Mouse (Mus musculus): ENCODE results near the gene Tpi1.
"Not testable (repeated sequence)": the region's sequence is repeated elsewhere in the genome, so short reads cannot be mapped to it uniquely, and the experiment has no call there.

Tpi1 gene

GRCm38 (mm10) chr6:124831199-124831598 is 17.1 kb upstream of the Tpi1 start:
- not testable (repeated sequence) for DNase-seq (ENCODE audit: extremely low spot score)

- DNase-seq (ENCODE audit: extremely low spot score): peak; percentile 90
These were observed 16.0 kb upstream of the Tpi1 start for GRCm38 (mm10) chr6:124829799-124830700.

DNA sequence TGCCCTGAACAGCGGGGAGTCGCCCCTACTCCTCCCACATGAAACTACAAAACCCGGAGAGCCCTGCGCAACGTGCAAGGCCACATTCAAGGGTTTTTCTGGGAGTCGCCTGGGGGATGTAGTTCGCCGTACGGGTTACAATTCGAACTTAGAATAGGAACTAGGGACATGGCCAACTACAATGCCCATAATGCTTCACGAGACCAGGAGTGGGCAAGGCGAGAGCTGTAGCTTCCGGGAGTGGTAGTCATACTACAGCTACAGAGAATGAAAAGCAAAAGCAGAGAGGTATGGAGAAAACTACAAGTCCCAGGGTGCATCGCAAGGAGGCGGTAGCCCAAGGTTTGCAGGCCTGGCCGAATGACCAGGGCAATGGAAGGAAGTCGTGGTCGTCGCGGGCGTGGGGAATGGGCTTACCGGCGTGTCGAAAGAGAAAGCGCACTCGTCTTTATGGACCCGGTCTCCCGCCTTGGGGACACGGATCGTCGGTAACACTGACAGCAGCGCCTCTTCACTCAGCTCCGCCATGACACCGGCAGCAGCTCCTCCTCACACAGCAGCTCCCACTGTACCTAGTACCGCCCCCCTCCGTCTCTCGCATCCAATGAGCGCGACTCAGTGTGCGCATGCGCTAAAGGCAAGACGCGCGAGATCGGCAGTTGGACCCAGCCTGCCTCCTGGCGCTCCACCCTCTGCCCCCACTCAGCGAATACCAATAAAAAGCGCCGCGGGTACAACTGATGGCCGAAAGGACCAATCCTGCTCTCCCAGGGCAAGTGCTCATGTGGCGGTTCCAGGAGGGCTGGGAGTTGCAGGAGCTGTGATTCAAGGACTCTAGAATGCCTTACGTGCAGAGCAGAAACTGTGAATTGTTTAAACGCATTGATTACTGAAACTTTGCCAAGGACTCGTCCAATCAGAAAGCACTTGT is 15.0 kb upstream of the Tpi1 start, which contains the start of the genes Usp5 and Cdca3:
TSS of gene Usp5 (minus strand) at position 617 of the 931 bp plus-strand sequence.
TSS of gene Cdca3 (plus strand) at position 680 of the 931 bp plus-strand sequence.
- peak; percentile 98 for DNase-seq (ENCODE audit: extremely low spot score)

DNA sequence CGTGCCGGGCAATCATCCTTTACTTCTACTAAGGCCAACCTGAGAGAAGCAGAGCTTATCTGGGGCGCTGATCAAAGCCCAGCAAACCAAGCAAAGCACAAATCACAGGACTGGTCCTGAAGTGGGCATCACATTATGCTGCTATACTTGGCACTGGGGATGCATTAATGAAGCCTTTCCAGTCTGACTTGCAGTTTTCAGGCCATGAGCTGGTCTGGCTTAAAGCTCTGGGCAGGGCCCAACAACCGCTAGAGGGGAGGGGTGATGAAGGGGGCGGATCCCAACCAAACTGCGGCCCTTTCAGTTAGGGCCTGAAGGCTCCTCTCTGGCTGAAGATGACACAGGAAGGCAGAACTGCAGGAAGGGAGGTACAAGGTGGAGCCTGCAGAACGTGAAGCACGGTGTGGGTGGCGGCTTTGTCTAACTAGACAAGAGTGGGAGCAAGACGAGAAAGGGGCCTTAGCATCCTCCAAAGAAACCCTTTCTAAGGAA is 14.1 kb upstream of the Tpi1 start:
- DNase-seq (ENCODE audit: extremely low spot score): peak; percentile 53

GRCm38 (mm10) chr6:124822049-124822448 is 8.0 kb upstream of the Tpi1 start:
- no peak for DNase-seq (ENCODE audit: extremely low spot score)

DNA sequence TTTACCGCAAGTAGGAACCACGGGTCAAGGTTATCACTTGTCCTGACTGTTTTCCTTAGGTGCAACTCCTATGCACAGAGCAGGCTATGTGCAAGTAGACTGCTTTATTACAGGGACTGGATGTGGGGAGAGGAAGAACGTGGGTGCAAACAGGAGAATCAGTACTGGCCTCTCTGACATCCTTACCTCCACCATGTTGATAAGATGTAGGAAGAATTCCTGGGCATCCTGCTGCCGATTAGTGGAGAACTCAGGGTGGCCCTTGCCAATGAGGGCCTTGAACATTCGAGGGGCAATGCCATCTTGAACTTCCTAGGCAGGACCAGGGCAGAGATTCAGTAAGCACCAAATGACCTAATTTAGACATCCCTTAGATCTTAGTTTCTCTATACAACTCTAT is 6.8 kb upstream of the Tpi1 start:
- no peak for DNase-seq (ENCODE audit: extremely low spot score)

DNA sequence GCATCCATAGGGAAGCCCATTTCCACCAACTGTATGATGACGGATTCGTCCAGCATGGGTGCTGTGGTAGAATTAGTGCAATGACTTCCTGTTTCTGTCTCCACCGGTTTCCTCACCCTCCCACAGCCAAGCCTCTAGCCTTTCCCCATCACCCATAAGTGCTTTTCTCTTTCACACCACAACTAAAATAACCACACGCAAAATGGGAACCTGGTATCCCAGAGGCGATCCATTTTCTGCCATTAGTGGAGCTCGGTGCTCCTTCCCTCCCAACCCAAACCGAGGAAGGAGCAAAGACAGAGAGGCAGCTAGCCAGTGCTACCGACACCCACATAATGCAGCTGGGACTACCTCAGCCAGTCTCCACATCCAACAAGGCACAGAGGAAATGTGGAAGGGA is 3.9 kb upstream of the Tpi1 start:
- no peak for DNase-seq (ENCODE audit: extremely low spot score)

DNA sequence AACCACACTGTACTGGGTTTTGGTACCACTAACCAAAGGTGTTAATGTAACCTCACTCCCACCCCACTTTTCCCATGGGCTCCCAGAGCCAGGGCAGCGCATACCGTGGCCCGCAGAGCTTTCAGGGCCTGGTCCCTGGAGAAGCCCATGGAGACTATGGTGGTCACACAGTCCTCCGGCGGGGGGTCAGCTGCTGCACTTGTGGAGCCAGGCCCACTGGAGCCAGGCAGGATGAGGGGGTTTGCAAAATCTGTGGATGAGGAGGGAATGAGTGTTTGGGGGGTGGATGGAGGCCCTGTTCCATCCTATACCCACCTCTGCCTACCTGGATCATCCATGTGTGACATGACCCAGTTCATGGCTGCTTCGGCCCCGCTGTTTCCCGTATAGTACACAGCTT is 3.5 kb upstream of the Tpi1 start:
- DNase-seq (ENCODE audit: extremely low spot score): no peak

- no peak for DNase-seq (ENCODE audit: extremely low spot score)
These were observed 3.0 kb upstream of the Tpi1 start for GRCm38 (mm10) chr6:124817125-124817524.

DNA sequence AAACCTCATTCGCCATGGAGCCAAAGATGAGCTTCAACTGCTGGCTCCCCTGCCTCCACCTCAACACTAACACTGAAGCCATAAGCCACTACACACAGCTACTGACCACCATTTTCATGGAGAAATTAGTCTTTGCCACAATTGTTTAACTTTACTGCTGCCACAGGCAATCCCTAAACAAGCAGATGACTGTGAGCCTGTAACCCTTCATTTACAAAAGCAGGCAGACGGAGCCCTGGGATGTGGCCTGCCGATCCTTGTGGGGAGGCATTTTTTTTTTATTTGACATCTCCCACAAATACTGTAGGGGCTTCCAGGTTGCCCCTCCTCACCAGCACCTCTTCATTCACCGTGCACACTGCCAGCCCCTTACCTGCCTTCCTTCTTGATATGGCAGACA is 2.5 kb upstream of the Tpi1 start:
- no peak for DNase-seq (ENCODE audit: extremely low spot score)

- DNase-seq (ENCODE audit: extremely low spot score): no peak
These were observed 1.0 kb upstream of the Tpi1 start for GRCm38 (mm10) chr6:124814858-124815774.

DNA sequence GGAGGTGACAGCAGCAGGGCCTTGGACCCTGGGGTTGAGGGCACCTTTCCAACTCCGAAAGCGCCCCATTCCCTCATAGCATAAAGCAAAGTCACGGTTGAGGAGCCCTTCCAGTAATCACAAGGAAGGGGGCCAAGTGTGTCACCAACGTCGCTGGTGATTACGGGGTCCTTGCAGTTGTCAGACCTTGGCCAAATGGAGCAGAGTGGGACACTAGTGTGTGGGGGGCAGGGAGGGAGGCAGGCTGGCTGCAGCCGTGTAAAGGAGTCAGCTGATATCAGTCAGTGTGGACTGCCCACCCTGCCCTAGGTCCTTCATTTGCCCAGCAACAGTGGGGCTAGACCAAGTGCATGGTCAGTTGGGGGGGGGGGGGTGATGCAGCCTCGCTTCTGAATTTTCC is 352 bp upstream of the Tpi1 start:
- no peak for DNase-seq (ENCODE audit: extremely low spot score)

DNA sequence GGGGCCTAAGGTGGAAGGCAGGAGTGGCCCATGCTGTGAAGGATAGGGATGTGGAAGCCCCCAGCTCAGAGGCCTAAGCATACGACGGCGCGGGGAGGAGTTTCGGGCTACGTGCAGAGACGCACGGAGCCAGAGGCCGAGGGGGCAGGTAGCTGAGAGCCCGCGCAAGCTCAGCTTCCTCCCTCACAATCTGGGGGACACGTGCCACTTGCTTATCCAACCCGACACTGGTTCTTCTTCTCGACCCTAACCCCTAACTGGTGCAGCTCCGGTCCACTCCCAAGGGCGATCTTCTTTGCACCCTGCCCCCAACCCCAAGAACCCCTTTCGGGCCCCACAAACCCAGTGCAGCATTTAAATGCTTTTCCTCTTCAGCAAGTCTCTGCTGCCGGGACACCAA is 600 bp downstream of the Tpi1 start:
- DNase-seq (ENCODE audit: extremely low spot score): peak; percentile 75

GRCm38 (mm10) chr6:124812848-124813247 is 1.2 kb downstream of the Tpi1 start:
- no peak for DNase-seq (ENCODE audit: extremely low spot score)

DNA sequence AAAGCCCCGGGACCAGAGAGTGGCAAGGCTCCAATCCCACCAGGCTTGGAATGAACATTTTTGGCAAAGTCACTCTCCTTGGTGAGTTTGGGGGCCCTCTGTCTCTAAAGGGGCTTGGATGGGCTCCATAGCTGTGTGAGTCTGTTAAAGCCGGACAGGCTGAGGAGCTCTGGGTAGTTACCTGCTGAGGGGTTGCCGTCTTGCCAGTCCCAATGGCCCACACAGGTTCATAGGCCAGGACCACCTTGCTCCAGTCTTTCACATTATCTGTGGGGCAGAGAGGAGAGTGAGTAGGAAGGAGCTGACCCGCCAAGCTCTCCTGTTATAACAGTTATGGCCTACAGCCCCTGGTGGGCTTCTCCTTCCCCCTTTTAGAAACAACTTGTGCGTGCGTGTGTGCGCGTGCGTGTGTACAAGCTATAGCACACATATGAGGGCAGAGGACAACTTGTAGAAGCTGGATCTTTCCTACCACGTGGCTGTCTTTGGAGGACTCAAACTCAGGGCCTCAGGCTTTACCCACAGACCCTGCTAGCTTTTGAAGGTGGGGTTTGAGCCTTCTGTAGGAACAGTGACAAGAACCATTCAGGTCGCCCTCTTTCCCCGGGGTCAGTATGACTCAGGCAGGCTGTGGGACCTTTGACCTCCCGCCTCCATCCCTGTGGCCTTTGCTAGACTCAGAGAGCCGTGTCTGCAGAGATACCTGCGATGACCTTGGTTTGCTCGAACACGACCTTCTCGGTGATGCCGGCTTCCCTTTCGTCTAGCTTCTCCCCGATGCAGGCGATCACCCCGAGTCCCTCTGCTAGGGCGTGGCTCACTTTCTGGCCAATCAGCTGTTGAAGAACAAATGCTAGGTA is 2.2 kb downstream of the Tpi1 start:
- no peak for DNase-seq (ENCODE audit: extremely low spot score)

DNA sequence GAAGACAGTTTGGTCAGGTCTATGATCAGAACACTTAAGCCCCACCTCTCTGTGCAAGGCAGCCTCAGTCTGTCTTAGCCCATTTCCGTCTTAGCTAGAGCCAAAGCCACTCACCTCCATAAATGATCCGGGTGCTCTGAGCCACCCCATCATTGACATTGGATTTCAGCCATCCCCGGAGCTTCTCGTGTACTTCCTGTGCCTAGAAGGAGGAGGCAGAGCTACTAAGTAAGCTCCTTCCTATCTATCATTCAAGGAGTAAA is 2.8 kb downstream of the Tpi1 start:
- DNase-seq (ENCODE audit: extremely low spot score): no peak

DNA sequence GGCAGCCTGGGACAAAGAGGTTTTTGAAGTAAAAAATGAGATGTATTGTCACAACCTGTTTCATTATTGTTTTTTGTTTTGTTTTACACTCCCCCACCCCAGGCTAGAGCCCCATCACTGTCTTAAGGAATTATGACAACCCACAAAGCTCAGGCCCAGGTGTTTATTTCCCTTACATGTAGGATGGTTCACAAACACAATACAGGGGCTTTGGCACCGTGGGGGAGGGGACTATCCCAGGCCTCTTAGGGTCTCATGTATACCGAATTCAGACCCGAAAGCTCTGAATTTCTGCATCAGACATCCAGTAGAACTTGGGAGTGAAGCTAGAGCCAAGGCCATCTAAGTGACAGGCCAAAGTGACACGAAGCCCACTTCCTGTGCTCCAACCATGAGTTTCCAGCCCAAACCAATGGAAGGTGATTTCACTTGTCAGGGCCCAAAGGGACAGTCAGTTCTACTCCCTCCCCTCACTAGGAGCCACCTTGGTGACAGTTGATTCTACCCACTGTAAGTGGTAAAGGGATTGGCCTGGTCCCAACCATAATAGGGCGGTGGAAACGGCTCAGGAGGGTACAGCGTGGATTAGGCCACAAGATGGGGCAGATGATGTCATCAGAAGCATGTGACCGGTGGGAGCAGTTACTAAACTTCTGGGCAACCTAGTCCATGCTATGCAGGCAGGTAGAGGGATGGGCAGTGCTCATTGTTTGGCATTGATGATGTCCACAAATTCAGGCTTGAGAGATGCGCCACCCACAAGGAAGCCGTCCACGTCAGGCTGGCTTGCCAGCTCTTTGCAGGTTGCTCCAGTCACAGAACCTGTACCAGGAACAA is 3.3 kb downstream of the Tpi1 start:
- not testable (repeated sequence) for DNase-seq (ENCODE audit: extremely low spot score)

GRCm38 (mm10) chr6:124809775-124810538 is 4.1 kb downstream of the Tpi1 start:
- no peak for DNase-seq (ENCODE audit: extremely low spot score)
